Mouse (Mus musculus): ENCODE results near the gene Wnt3a. TPM values are rescaled to one million over a fixed set of nuclear protein-coding genes. Genes with fewer than 3 reads are reported as not detected.

The Wnt3a gene
- polyA plus RNA-seq, 1 experiment from 2014 or later: 12.6 TPM

DNA sequence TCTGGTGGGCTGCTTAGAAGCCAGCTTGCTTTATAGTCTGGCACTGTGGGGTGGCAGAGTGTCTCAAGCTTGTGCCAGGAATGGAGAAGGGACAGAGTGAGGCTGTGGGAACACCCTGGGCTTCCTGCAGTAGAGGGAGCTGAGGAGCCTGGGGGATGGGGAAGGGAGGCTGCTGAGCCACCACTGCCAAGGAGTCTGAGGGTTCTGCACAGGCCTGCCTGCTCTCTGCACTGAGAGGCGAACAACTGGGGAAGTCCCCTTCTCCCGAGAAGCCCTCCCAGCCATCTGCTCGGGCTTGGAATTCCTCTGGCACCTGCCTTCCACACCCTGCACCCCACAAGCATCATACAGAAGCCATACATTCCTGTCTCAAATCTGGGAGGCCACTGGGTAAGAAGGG is 48.7 kb downstream of the Wnt3a start:
- Histone ChIP-seq H3K9me3 (ENCODE audit: low read length) (no peaks in the 10 kb centered on the region), H3K9ac (replicated peaks; ENCODE audit: low read depth) (no peak overlapping the region), H3K27ac (ENCODE audit: low read length) (peak overlapping the region; percentile 10; the same call in 1 of the 2 replicates), H3K4me2 (replicated peaks; ENCODE audit: low read depth, low read length) (no peak overlapping the region), H3K4me3 (ENCODE audit: low read depth, low read length) (no peak overlapping the region), H3K36me3 (ENCODE audit: insufficient read depth, low read length) (no peaks in the 10 kb centered on the region), H3K4me1 (ENCODE audit: insufficient read depth, low read depth, low read length) (no peaks in the 10 kb centered on the region), H3K27me3 (replicated peaks; ENCODE audit: insufficient read depth, low read length) (no peaks in the 10 kb centered on the region)
- ATAC-seq: peak; percentile 3; the same call in 1 of the 2 replicates
- DNase-seq (ENCODE audit: low spot score): no peak
- 10% methylated on average over 2 of the region's 3 CpGs for WGBS
- TF ChIP-seq CTCF (IDR thresholded peaks at IDR 0.05) (peak; percentile 18; the same call in 1 of the 2 replicates), EP300 (IDR thresholded peaks at IDR 0.05) (no peak)

DNA sequence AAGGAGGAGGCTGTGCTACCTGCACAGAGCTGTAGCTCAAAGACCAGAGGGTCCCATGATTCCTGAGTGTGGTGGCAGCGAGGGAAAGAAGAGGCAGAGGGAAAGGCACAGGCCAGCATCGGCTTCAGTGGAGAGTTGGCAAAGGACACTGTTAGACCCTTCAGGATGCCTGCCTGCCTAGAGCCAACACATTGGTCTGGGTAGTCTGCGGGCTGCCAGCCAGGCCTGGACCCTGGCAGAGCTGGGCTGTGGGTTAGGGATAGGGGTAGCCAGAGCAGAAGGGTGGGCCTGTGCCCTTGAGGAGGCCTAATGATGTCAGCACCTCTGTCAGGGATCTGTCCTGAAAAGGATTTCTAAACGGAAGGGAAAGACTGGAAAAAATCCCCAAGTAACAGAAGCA is 50.8 kb downstream of the Wnt3a start:
- no peak for DNase-seq (ENCODE audit: low spot score)
- H3K36me3 ChIP-seq (ENCODE audit: insufficient read depth, low read length): no peaks in the 10 kb centered on the region
- no peak overlapping the region for H3K4me3 ChIP-seq (ENCODE audit: low read depth, low read length)
- no peaks in the 10 kb centered on the region for H3K27me3 ChIP-seq (replicated peaks; ENCODE audit: insufficient read depth, low read length)
- 64% methylated on average over 4 of the region's 4 CpGs for WGBS
- ATAC-seq: no peak
- H3K4me1 ChIP-seq (ENCODE audit: insufficient read depth, low read depth, low read length): no peaks in the 10 kb centered on the region
- peak overlapping the region; percentile 60; the same call in 1 of the 2 replicates for H3K27ac ChIP-seq (ENCODE audit: low read length)
- H3K9ac ChIP-seq (replicated peaks; ENCODE audit: low read depth): no peak overlapping the region
- no peak overlapping the region for H3K4me2 ChIP-seq (replicated peaks; ENCODE audit: low read depth, low read length)
- no peaks in the 10 kb centered on the region for H3K9me3 ChIP-seq (ENCODE audit: low read length)
- TF ChIP-seq CTCF (IDR thresholded peaks at IDR 0.05) (no peak), EP300 (IDR thresholded peaks at IDR 0.05) (no peak)

DNA sequence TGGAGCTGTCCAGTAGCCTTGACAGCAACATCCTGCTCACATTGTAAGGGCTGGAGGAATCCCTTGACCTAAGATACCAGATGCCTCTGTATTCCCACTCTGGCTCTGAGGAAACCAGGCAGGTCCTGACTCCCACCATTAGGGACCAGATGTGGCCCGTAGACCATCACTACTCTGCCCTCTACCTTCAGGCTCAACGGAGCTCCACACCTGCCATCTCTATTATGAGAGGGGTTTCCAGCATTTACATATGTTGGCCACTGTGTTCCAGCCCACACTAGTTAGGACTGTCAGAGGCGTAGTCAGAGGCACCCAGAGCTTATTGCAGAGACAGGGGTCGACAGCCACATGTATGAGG is 51.1 kb downstream of the Wnt3a start:
- Histone ChIP-seq H3K36me3 (ENCODE audit: insufficient read depth, low read length) (no peaks in the 10 kb centered on the region), H3K27me3 (replicated peaks; ENCODE audit: insufficient read depth, low read length) (no peaks in the 10 kb centered on the region), H3K9me3 (ENCODE audit: low read length) (no peaks in the 10 kb centered on the region), H3K4me1 (ENCODE audit: insufficient read depth, low read depth, low read length) (no peaks in the 10 kb centered on the region), H3K4me3 (ENCODE audit: low read depth, low read length) (no peak overlapping the region), H3K27ac (ENCODE audit: low read length) (peak overlapping the region; percentile 60), H3K4me2 (replicated peaks; ENCODE audit: low read depth, low read length) (no peak overlapping the region), H3K9ac (replicated peaks; ENCODE audit: low read depth) (no peak overlapping the region)
- 54% methylated on average over 4 of the region's 4 CpGs for WGBS
- DNase-seq (ENCODE audit: low spot score) (no peak), ATAC-seq (no peak)
- TF ChIP-seq CTCF (IDR thresholded peaks at IDR 0.05) (no peak), EP300 (IDR thresholded peaks at IDR 0.05) (no peak)

DNA sequence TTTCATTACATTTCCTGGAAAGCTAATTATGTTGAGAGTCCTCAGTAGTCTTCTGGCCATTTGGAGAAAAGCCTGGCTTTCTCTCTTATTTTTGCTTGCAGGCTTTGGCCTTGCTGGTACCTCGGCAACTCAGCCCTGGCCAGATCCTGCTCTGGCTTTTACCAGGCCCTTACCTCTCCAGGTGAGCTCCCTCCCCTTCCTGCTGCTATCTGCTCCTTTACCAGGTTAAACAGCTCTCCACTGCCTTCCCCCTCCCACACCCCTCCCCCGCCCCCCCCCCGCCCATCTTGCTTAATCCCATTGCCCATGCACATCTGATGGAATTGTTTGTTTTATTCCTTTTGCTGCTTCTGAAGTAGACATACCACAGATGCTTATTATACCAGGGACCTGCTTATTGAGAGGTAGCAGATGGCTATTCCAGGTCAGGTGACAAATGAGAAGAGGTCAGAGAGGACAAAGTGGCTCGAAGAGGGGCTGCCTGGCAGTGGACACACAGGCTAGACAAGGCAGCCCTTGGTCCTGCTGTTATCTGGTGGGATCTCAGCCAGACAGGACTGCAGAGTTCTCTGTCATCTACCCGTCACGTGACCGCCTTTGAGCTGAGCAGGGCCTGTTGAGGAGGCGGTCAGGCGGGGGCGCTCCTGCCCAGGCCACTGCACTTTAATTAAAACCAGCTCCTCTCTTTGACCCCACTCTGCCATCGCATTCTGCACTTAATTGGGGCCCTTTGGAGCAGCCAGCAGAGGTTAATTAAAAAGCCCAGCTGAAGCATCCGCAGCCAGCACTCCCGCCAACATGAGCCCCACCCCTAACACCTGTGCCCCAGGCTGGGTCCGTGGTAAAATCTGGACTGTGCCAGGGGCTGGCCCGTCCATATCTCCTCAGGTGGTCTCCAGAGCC is 51.8 kb downstream of the Wnt3a start:
- Histone ChIP-seq H3K36me3 (ENCODE audit: insufficient read depth, low read length) (no peaks in the 10 kb centered on the region), H3K27ac (ENCODE audit: low read length) (peak overlapping the region; percentile 60), H3K4me3 (ENCODE audit: low read depth, low read length) (no peak overlapping the region), H3K4me2 (replicated peaks; ENCODE audit: low read depth, low read length) (no peak overlapping the region), H3K4me1 (ENCODE audit: insufficient read depth, low read depth, low read length) (no peaks in the 10 kb centered on the region), H3K9ac (replicated peaks; ENCODE audit: low read depth) (no peak overlapping the region), H3K9me3 (ENCODE audit: low read length) (no peaks in the 10 kb centered on the region), H3K27me3 (replicated peaks; ENCODE audit: insufficient read depth, low read length) (no peaks in the 10 kb centered on the region)
- DNase-seq (ENCODE audit: low spot score) (peak; percentile 95), ATAC-seq (peak; percentile 96)
- TF ChIP-seq EP300 (IDR thresholded peaks at IDR 0.05) (peak; percentile 88), CTCF (IDR thresholded peaks at IDR 0.05) (peak; percentile 79)
- WGBS: 3% methylated on average over 14 of the region's 15 CpGs

DNA sequence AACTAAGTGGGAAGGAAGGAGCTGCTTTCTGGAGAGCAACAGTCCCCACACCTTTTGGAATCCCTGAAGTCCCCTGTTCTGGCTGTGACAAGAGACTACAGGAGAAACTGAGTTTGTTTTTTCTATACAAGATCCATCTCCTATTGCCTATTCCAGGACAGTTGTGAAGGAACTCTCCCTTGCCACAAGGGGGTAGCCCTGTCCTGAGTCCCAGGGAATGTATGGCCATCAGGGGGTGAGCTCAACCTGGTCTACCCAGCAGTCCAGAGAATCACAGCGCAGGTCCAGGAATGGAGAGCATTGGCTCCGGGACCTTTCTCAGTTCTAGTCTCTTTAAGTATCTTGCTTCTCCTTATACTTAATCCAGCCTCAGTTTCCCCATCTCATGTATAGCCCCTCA is 57.8 kb downstream of the Wnt3a start:
- Histone ChIP-seq H3K4me1 (ENCODE audit: insufficient read depth, low read depth, low read length) (no peaks in the 10 kb centered on the region; the same call in 1 of the 2 replicates), H3K36me3 (ENCODE audit: insufficient read depth, low read length) (no peaks in the 10 kb centered on the region), H3K9ac (replicated peaks; ENCODE audit: low read depth) (no peak overlapping the region), H3K27me3 (replicated peaks; ENCODE audit: insufficient read depth, low read length) (no peaks in the 10 kb centered on the region), H3K4me3 (ENCODE audit: low read depth, low read length) (no peak overlapping the region), H3K4me2 (replicated peaks; ENCODE audit: low read depth, low read length) (no peak overlapping the region), H3K9me3 (ENCODE audit: low read length) (no peaks in the 10 kb centered on the region), H3K27ac (ENCODE audit: low read length) (no peak overlapping the region)
- DNase-seq (ENCODE audit: low spot score) (no peak), ATAC-seq (no peak)
- TF ChIP-seq EP300 (IDR thresholded peaks at IDR 0.05) (no peak), CTCF (IDR thresholded peaks at IDR 0.05) (peak; percentile 65)
- 61% methylated on average over 2 of the region's 2 CpGs for WGBS

DNA sequence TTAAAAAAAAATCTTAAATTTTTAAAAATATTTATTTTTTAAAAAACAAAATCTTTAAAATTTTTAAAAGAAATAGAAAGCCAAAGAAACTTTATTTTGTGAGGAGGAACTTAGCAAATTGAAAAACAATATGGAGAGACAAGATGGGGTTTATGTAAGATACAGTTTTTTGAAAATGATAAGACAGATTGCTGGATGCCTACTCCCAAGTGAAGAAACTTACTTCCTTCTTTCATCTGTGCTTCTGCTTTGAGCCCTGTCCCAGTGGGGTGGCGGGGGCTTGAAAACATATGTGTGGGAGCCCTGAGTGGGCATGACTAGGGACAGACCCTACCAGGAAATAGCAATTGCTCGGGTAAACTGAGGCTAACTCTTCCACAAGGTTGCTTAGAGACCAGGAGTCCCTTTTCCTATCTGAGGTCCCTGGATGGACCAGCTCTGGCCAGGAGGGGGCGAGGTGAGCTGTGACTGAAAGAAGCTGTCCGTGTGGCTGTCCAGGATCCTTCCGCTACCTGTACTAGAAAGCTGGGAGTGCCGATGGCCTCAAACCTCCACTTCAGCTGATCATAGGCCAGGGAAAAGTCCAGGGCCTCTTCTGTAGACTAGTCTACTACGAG is 60.3 kb downstream of the Wnt3a start:
- no peak overlapping the region for H3K4me2 ChIP-seq (replicated peaks; ENCODE audit: low read depth, low read length)
- H3K4me1 ChIP-seq (ENCODE audit: insufficient read depth, low read depth, low read length): peaks cover 16% of the 10 kb centered on the region
- no peak overlapping the region for H3K4me3 ChIP-seq (ENCODE audit: low read depth, low read length)
- no peak overlapping the region for H3K9ac ChIP-seq (replicated peaks; ENCODE audit: low read depth)
- DNase-seq (ENCODE audit: low spot score) (peak; percentile 74), ATAC-seq (no peak)
- no peaks in the 10 kb centered on the region for H3K9me3 ChIP-seq (ENCODE audit: low read length)
- H3K36me3 ChIP-seq (ENCODE audit: insufficient read depth, low read length): no peaks in the 10 kb centered on the region
- H3K27me3 ChIP-seq (replicated peaks; ENCODE audit: insufficient read depth, low read length): no peaks in the 10 kb centered on the region
- 7% methylated on average over 7 of the region's 7 CpGs for WGBS
- TF ChIP-seq EP300 (IDR thresholded peaks at IDR 0.05): no peak
- TF ChIP-seq CTCF (IDR thresholded peaks at IDR 0.05): peak; percentile 85
- no peak overlapping the region for H3K27ac ChIP-seq (ENCODE audit: low read length)

Measured in lung, postnatal 0 days (tissue).